Mouse (Mus musculus): ENCODE measurements around the gene Tmem192. TPM values are rescaled to one million over a fixed set of nuclear protein-coding genes. Genes with fewer than 3 reads are reported as not detected.
A peak's percentile ranks its signal among the peaks of the same experiment; 100 is the strongest.

The Tmem192 gene
- polyA plus RNA-seq (2012; rRNA removed), result 31.7 and 36.8 TPM in 2 replicates

DNA sequence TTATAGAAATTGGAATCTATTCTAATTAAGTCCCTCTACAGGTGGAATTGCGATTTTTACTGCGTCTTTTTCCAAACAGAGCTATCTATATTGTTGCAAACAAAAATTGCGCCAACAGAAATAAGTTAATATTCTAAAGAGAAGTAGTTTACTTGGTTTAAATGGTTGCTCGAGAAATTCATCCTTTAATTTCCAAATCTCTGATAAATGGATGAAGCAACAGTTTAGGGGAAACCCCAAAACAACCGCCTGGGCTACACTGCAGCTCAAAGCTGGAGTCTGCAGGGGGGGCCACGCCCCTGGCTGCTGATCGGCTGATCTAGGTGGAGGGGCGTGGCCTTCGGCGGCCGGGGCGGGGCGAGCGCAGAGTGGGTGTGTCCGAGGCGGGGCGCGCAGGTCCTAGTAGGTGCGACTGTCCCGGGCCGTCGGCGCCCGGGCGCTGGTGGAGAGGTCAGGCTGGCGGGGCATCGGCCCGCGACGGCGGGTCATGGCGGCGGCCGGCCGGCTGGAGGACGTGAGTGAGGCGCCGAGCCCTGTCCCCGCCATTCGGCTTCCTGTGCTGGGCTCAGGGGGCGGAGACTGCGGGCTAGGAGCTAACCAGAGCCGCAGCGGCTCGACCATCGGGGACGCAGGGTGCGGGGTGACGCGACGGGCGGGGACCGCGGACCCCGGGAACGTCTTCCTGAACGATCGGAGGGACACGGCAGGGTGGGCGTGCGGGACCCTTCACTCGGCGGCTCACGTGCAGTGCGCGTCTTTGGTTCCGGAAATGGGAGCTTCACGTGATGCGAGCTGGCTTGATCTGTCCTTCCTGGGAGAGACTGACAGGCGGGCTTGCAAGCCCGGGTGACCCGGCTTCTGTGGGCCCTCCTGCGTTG lies at the start of gene Tmem192:
Gene Tmem192 (plus strand): TSS at position 366 of the 878 bp plus-strand sequence.
- Histone ChIP-seq H3K4me3 (ENCODE audit: insufficient read depth, low read length) (peak within 1 kb of the TSS; percentile 77), H3K4me1 (ENCODE audit: control insufficient read depth, insufficient read depth, low read length) (peaks cover 4% of the 10 kb centered on the region; the same call in 1 of the 2 replicates), H3K27ac (ENCODE audit: insufficient read depth, low read length) (peak within 1 kb of the TSS; percentile 56)
- TF ChIP-seq CTCF (IDR thresholded peaks at IDR 0.05; ENCODE audit: extremely low read depth, insufficient read depth, low read length) (no peak), POLR2A (IDR thresholded peaks at IDR 0.05; ENCODE audit: extremely low read depth, insufficient read depth, low read length) (no peak; the same call in 1 of the 2 replicates)

DNA sequence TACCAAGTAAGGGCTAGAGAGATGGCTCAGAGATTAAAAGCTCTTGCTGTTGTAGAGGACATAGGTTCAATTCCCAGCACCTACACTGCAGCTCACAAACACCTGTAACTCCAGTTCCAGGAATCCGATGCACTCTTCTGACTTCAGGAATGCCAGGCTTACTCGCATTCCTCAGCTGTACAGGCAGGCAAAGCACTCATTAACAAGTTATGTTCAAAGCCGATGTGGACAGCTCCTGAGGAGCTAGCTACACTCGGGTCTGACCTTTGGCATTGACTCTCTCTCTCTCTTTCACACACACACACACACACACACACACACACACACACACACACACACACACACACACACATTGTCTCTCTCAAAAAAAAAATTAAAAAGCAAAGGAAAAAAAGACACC lies 48.3 kb upstream of the Tmem192 start:
- no peak overlapping the region for H3K4me3 ChIP-seq (ENCODE audit: insufficient read depth, low read length)
- no peaks in the 10 kb centered on the region for H3K4me1 ChIP-seq (ENCODE audit: control insufficient read depth, insufficient read depth, low read length)
- no peak for TF ChIP-seq CTCF (IDR thresholded peaks at IDR 0.05; ENCODE audit: extremely low read depth, insufficient read depth, low read length)
- no peak for TF ChIP-seq POLR2A (IDR thresholded peaks at IDR 0.05; ENCODE audit: extremely low read depth, insufficient read depth, low read length)
- no peak overlapping the region for H3K27ac ChIP-seq (ENCODE audit: insufficient read depth, low read length)

DNA sequence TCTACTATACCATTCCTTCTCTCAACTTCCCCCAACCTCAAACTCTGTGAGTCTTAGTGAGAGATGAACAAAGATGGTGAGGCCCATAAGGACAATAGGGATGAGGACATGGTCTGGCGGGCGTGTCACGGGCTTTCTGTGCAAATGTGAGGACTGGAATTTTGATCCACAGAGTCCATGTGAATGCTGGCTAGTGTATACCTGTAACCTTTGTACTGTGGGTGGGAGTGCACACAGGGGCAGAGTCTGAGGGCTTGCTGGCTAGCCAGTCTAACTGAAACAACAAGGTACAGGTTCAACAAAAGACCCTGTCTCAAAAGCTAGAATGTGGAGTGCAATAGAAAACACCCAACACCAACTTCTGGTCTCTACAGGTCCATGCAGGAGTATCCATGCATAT lies 46.3 kb upstream of the Tmem192 start:
- Histone ChIP-seq H3K4me1 (ENCODE audit: control insufficient read depth, insufficient read depth, low read length) (no peaks in the 10 kb centered on the region; the same call in 1 of the 2 replicates), H3K4me3 (ENCODE audit: insufficient read depth, low read length) (no peak overlapping the region), H3K27ac (ENCODE audit: insufficient read depth, low read length) (no peak overlapping the region)
- TF ChIP-seq POLR2A (IDR thresholded peaks at IDR 0.05; ENCODE audit: extremely low read depth, insufficient read depth, low read length) (no peak), CTCF (IDR thresholded peaks at IDR 0.05; ENCODE audit: extremely low read depth, insufficient read depth, low read length) (no peak)

DNA sequence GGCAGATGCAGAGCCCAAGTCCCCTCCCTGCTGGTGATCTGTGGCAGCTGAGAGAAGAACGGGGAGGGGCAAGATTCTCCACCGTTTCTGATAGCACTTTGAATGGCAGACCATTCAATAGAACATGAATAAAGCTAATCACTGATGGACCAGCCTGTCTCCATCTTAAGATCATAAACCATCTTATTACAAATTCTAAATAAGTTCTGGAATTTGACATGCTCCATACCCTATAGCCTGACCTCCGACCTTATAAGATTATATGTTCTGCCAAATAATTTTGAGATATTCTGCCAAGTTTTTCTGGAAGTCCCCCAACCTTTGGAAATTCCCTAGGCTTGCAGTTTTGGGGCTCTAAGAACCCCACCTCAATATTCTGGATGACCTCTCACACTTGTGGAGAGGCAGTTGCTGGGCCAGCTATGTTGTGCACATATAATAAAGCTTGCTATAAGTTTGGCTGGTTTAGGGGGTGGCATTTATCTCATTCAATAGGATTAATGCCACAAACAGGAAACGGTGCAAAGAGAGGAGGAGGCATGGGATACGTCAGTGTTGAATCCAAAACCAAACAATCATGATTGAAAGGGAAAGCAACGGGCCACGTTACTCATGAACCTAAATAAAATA lies 45.3 kb upstream of the Tmem192 start:
- H3K27ac ChIP-seq (ENCODE audit: insufficient read depth, low read length), result no peak overlapping the region
- no peak for TF ChIP-seq CTCF (IDR thresholded peaks at IDR 0.05; ENCODE audit: extremely low read depth, insufficient read depth, low read length)
- TF ChIP-seq POLR2A (IDR thresholded peaks at IDR 0.05; ENCODE audit: extremely low read depth, insufficient read depth, low read length), result no peak
- no peak overlapping the region for H3K4me3 ChIP-seq (ENCODE audit: insufficient read depth, low read length)
- H3K4me1 ChIP-seq (ENCODE audit: control insufficient read depth, insufficient read depth, low read length), result no peaks in the 10 kb centered on the region; the same call in 1 of the 2 replicates

DNA sequence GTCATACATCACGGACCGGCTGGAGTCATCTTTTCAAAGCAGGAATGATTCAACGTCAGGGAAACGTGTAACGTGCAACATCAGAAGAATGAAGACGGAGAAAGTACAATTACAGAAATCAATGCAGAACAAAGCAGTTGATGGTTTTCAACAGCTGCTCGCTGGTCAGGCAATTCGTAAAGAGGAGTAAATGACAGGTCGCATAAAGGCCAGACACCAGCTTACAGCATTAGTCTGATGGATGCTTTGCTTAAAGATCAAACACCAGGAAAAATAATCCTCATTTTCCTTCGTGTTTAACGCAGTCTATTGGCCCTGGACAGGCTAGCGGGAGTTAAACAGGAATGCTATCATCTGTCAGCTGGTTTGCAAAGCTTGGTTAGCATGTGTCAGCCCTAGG lies 44.8 kb upstream of the Tmem192 start:
- no peak overlapping the region for H3K4me3 ChIP-seq (ENCODE audit: insufficient read depth, low read length)
- H3K4me1 ChIP-seq (ENCODE audit: control insufficient read depth, insufficient read depth, low read length), result no peaks in the 10 kb centered on the region; the same call in 1 of the 2 replicates
- TF ChIP-seq POLR2A (IDR thresholded peaks at IDR 0.05; ENCODE audit: extremely low read depth, insufficient read depth, low read length) (no peak), CTCF (IDR thresholded peaks at IDR 0.05; ENCODE audit: extremely low read depth, insufficient read depth, low read length) (no peak)
- H3K27ac ChIP-seq (ENCODE audit: insufficient read depth, low read length), result no peak overlapping the region

DNA sequence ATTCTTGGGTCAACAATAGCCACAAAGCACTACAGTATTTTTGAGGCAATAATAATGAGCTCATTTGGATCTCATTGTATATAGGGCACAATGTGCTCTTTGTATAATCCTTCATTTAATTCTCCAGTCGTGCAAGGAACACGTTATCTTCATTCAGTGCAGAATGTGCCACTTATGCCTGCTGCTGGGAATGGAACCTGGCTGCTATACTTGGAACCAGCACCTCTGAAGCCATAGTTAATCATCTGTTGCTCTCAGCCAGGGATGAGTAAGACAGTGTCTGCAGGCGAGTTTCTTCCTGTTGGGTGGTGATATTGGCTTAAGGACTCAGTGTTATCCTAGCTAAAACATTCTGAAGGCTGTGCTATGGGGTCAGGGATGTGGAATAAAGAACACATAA lies 43.2 kb upstream of the Tmem192 start:
- no peak overlapping the region for H3K4me3 ChIP-seq (ENCODE audit: insufficient read depth, low read length)
- no peak for TF ChIP-seq CTCF (IDR thresholded peaks at IDR 0.05; ENCODE audit: extremely low read depth, insufficient read depth, low read length)
- no peak for TF ChIP-seq POLR2A (IDR thresholded peaks at IDR 0.05; ENCODE audit: extremely low read depth, insufficient read depth, low read length)
- H3K27ac ChIP-seq (ENCODE audit: insufficient read depth, low read length), result peak overlapping the region; percentile 14; the same call in 1 of the 2 replicates
- no peaks in the 10 kb centered on the region; the same call in 1 of the 2 replicates for H3K4me1 ChIP-seq (ENCODE audit: control insufficient read depth, insufficient read depth, low read length)

DNA sequence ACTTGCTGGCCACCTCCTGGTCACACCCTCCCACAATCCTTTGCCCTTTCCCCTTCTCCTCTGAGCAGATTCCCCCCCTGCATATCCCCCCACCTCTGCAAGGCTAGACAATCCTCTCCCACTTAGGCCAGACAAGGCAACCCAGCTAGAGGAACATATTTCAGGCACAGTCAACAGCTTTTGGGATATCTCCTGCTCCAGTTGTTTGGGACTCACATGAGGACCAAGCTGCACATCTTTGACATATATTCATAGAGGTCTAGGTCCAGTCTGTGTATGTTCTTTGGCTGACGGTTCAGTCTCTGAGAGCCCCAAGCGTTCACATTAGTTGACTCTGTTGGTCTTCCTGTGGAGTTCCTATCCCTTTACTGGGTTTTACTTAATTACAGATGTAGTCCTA lies 37.0 kb upstream of the Tmem192 start:
- H3K4me1 ChIP-seq (ENCODE audit: control insufficient read depth, insufficient read depth, low read length), result no peaks in the 10 kb centered on the region
- TF ChIP-seq POLR2A (IDR thresholded peaks at IDR 0.05; ENCODE audit: extremely low read depth, insufficient read depth, low read length), result no peak
- H3K27ac ChIP-seq (ENCODE audit: insufficient read depth, low read length), result no peak overlapping the region
- H3K4me3 ChIP-seq (ENCODE audit: insufficient read depth, low read length), result no peak overlapping the region

DNA sequence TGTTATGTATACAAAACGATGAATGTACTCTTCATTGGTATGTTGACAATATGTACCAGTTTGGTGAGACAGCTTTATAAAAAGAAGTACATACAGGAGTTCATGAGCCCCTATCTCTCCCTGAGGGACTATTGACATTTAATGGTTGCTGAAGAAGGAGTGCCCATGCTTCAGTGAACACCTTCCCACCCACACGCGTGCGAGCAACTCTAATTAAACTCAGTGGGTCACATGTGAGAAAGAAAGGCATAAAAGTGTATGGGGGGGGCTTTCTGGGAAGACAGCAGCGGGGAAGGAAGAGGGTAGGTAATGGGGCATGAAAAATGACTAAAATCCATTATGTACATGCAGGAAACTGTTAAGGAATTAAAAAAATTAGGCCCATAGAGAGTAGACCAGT lies 30.2 kb upstream of the Tmem192 start:
- TF ChIP-seq POLR2A (IDR thresholded peaks at IDR 0.05; ENCODE audit: extremely low read depth, insufficient read depth, low read length), result no peak
- no peak for TF ChIP-seq CTCF (IDR thresholded peaks at IDR 0.05; ENCODE audit: extremely low read depth, insufficient read depth, low read length)
- Histone ChIP-seq H3K4me3 (ENCODE audit: insufficient read depth, low read length) (no peak overlapping the region), H3K27ac (ENCODE audit: insufficient read depth, low read length) (no peak overlapping the region), H3K4me1 (ENCODE audit: control insufficient read depth, insufficient read depth, low read length) (no peaks in the 10 kb centered on the region)

DNA sequence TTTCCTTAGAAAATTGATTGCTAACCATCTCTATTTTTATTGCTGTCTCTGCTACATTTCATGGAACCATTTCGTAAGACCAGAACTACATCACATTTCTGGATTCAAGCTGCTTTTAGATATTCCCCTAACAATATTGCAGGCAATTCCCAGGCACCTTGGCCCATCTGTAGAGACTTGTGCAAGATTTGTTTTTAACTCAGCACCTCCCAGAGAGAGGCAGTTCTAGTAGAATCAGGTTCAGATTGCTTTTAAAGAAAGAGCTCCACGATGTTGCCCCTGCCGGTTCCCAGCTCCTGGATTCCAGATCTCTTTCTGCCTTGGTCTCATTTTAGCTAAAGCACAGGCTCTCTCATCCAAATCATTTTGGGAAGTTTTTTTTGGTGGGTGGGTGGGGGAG lies 23.7 kb upstream of the Tmem192 start:
- 0 out of 2 replicates have a peak overlapping the region, but pooled peaks have one; percentile 37 for H3K27ac ChIP-seq (ENCODE audit: insufficient read depth, low read length)
- TF ChIP-seq POLR2A (IDR thresholded peaks at IDR 0.05; ENCODE audit: extremely low read depth, insufficient read depth, low read length) (no peak), CTCF (IDR thresholded peaks at IDR 0.05; ENCODE audit: extremely low read depth, insufficient read depth, low read length) (no peak)
- no peak overlapping the region for H3K4me3 ChIP-seq (ENCODE audit: insufficient read depth, low read length)
- peaks cover 4% of the 10 kb centered on the region; the same call in 1 of the 2 replicates for H3K4me1 ChIP-seq (ENCODE audit: control insufficient read depth, insufficient read depth, low read length)

All from cortical plate, adult 2 months (tissue).